Mouse (Mus musculus) ES-E14 (cell line): Measurements from ENCODE around the gene Ltbp2. TPM values are rescaled to one million over a fixed set of nuclear protein-coding genes. Genes with fewer than 3 reads are reported as not detected.
A peak's percentile ranks its signal among the peaks of the same experiment; 100 is the strongest.

ENCODE experiments used
- DNase-seq: peaks from one replicate; pipeline ENCODE4 v3.0.0-alpha.2; 2013; ENCODE audit warnings: low read depth, low spot score
- H3K27ac ChIP-seq: 2 replicates; pipeline ENCODE4 v1.5.1; 2012; ENCODE audit warnings: low read depth, mild to moderate bottlenecking, low read length, moderate library complexity, mixed read lengths; ENCODE audit not compliant: poor library complexity, insufficient read depth, severe bottlenecking
- H3K36me3 ChIP-seq: 2 replicates; pipeline ENCODE4 v1.6.1; 2012; ENCODE audit warnings: mild to moderate bottlenecking, low read length, moderate library complexity, mixed read lengths; ENCODE audit not compliant: control insufficient read depth, poor library complexity, insufficient read depth, severe bottlenecking
- H3K4me1 ChIP-seq, 2 experiments: fragments of 150-350 bp in 1 of 2; sonication (generic) in 1 of 2; 2 replicates each; pipeline ENCODE4 v1.6.1; 2012; ENCODE audit warnings: low read length in 2 of 2, mild to moderate bottlenecking in 1 of 2, mixed read lengths in 1 of 2; ENCODE audit not compliant: control insufficient read depth in 2 of 2, insufficient read depth in 2 of 2, poor library complexity in 1 of 2
- H3K4me3 ChIP-seq, 2 experiments: fragments of 150-350 bp in 1 of 2; sonication (generic) in 1 of 2; 2 replicates each; pipeline ENCODE4 v1.5.1; 2012; ENCODE audit warnings: low read length in 2 of 2, low read depth in 1 of 2, mild to moderate bottlenecking in 1 of 2, mixed read lengths in 1 of 2; ENCODE audit not compliant: insufficient read depth in 1 of 2, poor library complexity in 1 of 2, severe bottlenecking in 1 of 2
- H3K9ac ChIP-seq: 2 replicates; pipeline ENCODE4 v1.6.1; 2012; ENCODE audit warnings: low read depth, mild to moderate bottlenecking, low read length, mixed read lengths; ENCODE audit not compliant: poor library complexity, insufficient read depth, severe bottlenecking
- H3K9me3 ChIP-seq: fragments of 150-350 bp; sonication (generic); 2 replicates; pipeline ENCODE4 v1.6.1; 2012; ENCODE audit warnings: low read depth, mild to moderate bottlenecking, low read length; ENCODE audit not compliant: control insufficient read depth, insufficient read depth
- CHD2 ChIP-seq: IDR thresholded peaks from 2 replicates; pipeline ENCODE4 v1.6.1; 2014; ENCODE audit warnings: mild to moderate bottlenecking, low read depth, low read length, inconsistent platforms
- HCFC1 ChIP-seq: IDR thresholded peaks from 2 replicates; pipeline ENCODE4 v1.6.1; 2012; ENCODE audit warnings: low read length, inconsistent platforms, borderline replicate concordance; ENCODE audit not compliant: insufficient read depth
- MAFK ChIP-seq: IDR thresholded peaks from 2 replicates; pipeline ENCODE4 v1.6.1; 2014; ENCODE audit warnings: mild to moderate bottlenecking, low read depth, low read length, inconsistent platforms; ENCODE audit not compliant: insufficient read depth
- ZC3H11A ChIP-seq: IDR thresholded peaks from 2 replicates; pipeline ENCODE4 v1.6.1; 2012; ENCODE audit warnings: low read depth, mild to moderate bottlenecking, inconsistent platforms, low read length, borderline replicate concordance
- ZNF384 ChIP-seq: IDR thresholded peaks from 2 replicates; pipeline ENCODE4 v1.6.1; 2012; ENCODE audit warnings: low read depth, low read length, inconsistent platforms
- in situ Hi-C, 2 experiments: fragments of 600-800 bp; cut with MboI; formaldehyde crosslinking; loops; one replicate each; pipeline ENCODE4 v1.15.1; 2025; ENCODE audit warnings: low sequenced_read_pairs in 2 of 2, inconsistent platforms in 1 of 2; ENCODE audit not compliant: unreplicated experiment in 2 of 2
- total RNA-seq: library from RNA; depleted of rRNA; stranded (reverse); fragments of 300-350 nt; gene quantifications from 2 replicates; pipeline ENCODE4 v1.2.3, GENCODE M21; 2012

Gene Ltbp2
- total RNA-seq, 1 experiment, result 1.8 TPM

DNA sequence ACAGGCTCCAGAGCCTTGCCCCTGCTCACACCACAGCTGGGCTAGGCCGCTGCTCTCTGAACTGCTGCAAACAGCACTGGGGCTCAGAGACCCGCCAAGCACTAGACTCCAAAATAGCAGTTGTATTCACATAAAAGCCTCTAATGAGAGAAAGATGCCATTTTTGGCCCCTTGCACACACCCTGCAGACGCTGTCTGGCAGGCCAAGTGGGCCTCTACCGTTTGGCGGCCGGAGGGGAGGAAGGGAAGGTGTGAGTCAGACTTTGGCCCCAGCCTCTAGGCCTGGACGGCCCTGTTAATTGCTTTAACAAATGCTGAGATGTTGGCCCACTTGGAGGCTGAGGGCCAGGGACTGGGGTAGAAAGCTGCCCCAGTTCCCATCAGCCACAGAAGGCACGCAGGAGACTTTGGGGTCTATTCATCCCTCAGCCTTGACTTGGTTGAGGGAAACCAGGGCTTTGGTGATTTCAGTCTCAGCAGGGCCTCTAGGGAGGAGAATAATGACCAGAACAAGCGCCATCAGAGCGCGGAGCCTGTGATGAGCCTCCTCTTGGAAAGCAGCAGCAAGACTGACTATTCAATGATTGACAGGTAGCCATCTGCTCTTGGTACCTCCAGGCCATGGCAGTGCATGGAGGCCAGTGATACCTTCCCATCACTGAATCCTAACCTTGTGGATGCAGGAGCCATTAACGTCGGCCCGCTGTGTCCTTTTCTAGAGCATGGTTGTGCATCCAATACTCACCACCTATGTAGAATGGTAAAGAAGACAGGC is 14.0 kb downstream of the Ltbp2 start:
- Histone ChIP-seq H3K36me3 (no peaks in the 10 kb centered on the region), H3K4me3 (no peak overlapping the region), H3K27ac (no peak overlapping the region), H3K9me3 (no peaks in the 10 kb centered on the region), H3K9ac (peak overlapping the region; percentile 36; the same call in 1 of the 2 replicates), H3K4me1 (peaks cover 4 to 12% of the 10 kb centered on the region in 2 experiments; a peak in 3 of 4 replicates)
- DNase-seq, result no peak
- TF ChIP-seq CHD2 (no peak), MAFK (no peak), HCFC1 (no peak), ZNF384 (no peak), ZC3H11A (no peak)
- in situ Hi-C loops, result no loop called here

DNA sequence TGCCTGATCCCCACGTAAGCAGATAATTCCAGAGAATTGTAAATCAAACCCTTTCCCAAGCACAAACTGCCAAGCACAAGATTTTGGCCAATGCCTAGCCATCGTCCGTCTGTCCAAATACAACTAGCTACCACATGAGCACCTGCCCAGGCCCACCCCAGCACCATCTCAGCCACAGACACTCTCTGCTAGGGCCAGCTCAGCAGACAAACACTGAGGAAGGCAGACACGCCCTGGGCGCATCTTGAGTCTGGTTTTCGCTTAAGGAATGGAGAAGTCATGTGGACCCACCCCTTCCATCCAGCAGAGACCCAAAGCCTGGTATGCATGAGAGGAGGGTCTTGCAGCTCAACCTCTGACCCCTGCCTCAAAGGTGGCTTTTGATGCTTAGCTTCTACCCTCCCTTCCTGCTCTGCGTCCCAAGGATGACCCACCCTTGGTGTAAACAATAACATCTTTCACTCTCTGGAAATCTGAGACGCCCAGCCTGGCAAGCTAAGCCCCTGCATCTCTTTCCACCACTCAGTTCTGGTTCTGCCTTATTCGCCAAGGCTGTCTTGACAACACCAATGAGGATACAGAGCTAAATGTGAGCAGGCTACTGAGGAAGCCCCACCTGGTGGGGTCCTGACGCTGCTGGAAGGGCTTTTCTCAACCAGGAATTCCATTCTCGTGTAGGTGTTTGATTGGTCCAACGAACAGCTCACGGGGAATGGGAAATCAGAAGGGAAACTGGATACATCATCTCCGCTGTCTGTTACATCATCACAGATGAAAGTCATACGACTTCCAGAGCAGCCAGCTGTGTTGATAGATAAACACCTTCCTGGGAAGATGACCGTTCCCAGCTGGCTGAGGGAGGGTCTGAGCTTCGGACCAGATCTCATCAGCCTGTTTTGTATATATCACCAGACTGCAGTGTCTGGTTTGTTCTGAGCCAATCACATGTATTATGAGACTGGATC is 17.9 kb downstream of the Ltbp2 start:
- no peaks in the 10 kb centered on the region for H3K9me3 ChIP-seq
- in situ Hi-C loops, result no loop called here
- TF ChIP-seq ZNF384, result no peak
- no peak for TF ChIP-seq HCFC1
- no peak for TF ChIP-seq CHD2
- TF ChIP-seq ZC3H11A, result no peak
- no peak for TF ChIP-seq MAFK
- DNase-seq, result no peak
- H3K4me1 ChIP-seq, result peaks cover 4 to 12% of the 10 kb centered on the region in 2 experiments; a peak in 3 of 4 replicates
- no peak overlapping the region for H3K27ac ChIP-seq
- H3K36me3 ChIP-seq, result no peaks in the 10 kb centered on the region
- H3K9ac ChIP-seq, result no peak overlapping the region
- peak overlapping the region in 1 of 2 experiments; percentile 63; a peak in 2 of 4 replicates for H3K4me3 ChIP-seq

DNA sequence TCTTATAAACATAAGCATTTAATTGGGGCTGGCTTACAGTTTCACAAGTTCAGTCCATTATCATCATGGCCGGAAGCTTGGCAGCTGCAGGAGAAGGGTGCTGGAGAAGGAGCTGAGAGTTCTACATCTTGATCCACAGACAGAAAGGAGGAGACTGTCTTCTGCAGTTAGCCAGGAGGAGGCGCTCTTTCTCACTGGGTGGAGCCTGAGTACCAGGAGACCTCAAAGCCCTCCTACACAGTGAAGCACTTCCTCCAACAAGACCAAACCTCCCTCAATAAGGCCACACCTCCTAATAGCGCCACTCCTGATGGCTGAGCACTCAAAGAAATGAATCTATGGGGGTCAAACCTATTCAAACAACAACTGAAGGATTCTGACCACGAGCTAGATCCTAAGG is 18.6 kb downstream of the Ltbp2 start:
- H3K9me3 ChIP-seq, result no peaks in the 10 kb centered on the region
- H3K36me3 ChIP-seq, result no peaks in the 10 kb centered on the region
- H3K27ac ChIP-seq, result no peak overlapping the region
- DNase-seq, result peak; percentile 88
- in situ Hi-C loops, result no loop called here
- H3K4me3 ChIP-seq, result peak overlapping the region in 1 of 2 experiments; percentile 63; a peak in 2 of 4 replicates
- H3K9ac ChIP-seq, result no peak overlapping the region
- peaks cover 4 to 12% of the 10 kb centered on the region in 2 experiments; a peak in 3 of 4 replicates for H3K4me1 ChIP-seq
- TF ChIP-seq ZC3H11A, result peak; percentile 38; the same call in 1 of the 2 replicates
- no peak for TF ChIP-seq CHD2

DNA sequence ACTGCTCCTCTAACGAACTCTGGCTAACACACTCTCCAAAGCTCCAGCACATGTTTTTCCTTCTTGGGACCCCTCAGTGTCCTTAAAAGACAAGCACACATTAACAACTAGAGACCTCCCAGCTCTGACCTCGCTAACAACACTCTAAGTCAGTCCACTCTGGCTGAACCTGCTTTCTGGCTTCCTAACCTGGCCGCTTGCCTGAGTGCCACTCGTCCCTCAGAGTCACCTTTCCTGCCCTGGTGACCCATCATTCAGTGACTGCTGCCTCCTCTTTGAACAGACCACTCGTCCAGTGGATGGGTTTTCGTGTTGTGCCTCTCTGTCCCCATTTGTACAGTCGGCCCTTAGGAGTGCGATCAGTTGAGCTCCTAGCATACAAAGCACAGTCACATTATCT is 19.8 kb downstream of the Ltbp2 start:
- H3K36me3 ChIP-seq, result no peaks in the 10 kb centered on the region
- in situ Hi-C loops, result no loop called here
- H3K4me1 ChIP-seq, result peaks cover 2 to 12% of the 10 kb centered on the region in 2 experiments; a peak in 2 of 4 replicates
- no peak for DNase-seq
- H3K27ac ChIP-seq, result no peak overlapping the region
- no peak overlapping the region for H3K9ac ChIP-seq
- H3K9me3 ChIP-seq, result no peaks in the 10 kb centered on the region
- H3K4me3 ChIP-seq, result no peak overlapping the region
- no peak for TF ChIP-seq ZNF384
- TF ChIP-seq HCFC1, result no peak
- TF ChIP-seq ZC3H11A, result no peak
- TF ChIP-seq MAFK, result no peak
- no peak for TF ChIP-seq CHD2
